Mouse (Mus musculus): ENCODE data around the gene Ctxn1. TPM values are rescaled to one million over a fixed set of nuclear protein-coding genes. Genes with fewer than 3 reads are reported as not detected.
A peak's percentile ranks its signal among the peaks of the same experiment; 100 is the strongest.

The Ctxn1 gene
- polyA plus RNA-seq, 1 experiment from 2014 or later = 65.9 TPM

- ATAC-seq (ENCODE audit: insufficient read depth, low FRiP score) = peak; percentile 28
Observed at GRCm38 (mm10) chr8:4239193-4239890, 19.7 kb downstream of the Ctxn1 start.

GRCm38 (mm10) chr8:4238434-4239192, 20.5 kb downstream of the Ctxn1 start, which contains the start of the genes Map2k7 and Gm49320:
Gene Map2k7 (plus strand): TSS chr8:4238740.
Gene Gm49320 (plus strand): TSS chr8:4238865.
- Histone ChIP-seq H3K4me1 (ENCODE audit: control insufficient read depth, insufficient read depth, low read length) (peaks cover 23% of the 10 kb centered on the region), H3K9ac (ENCODE audit: low read length) (peak within 1 kb of the TSS; percentile 86), H3K4me2 (ENCODE audit: low read depth, low read length) (peak within 1 kb of the TSS; percentile 94), H3K27ac (ENCODE audit: low read length) (peak within 1 kb of the TSS; percentile 98), H3K36me3 (ENCODE audit: control insufficient read depth, insufficient read depth, low read length) (peaks cover 7% of the 10 kb centered on the region; the same call in 1 of the 2 replicates), H3K9me3 (replicated peaks; ENCODE audit: control insufficient read depth, low read length) (no peaks in the 10 kb centered on the region), H3K27me3 (ENCODE audit: control insufficient read depth, insufficient read depth, low read length) (no peaks in the 10 kb centered on the region), H3K4me3 (replicated peaks; ENCODE audit: low read length) (peak within 1 kb of the TSS; percentile 95)
- under 1% methylated on average over 66 of the region's 71 CpGs for WGBS
- ATAC-seq (ENCODE audit: insufficient read depth, low FRiP score) = peak; percentile 96

More at GRCm38 (mm10) chr8:4239193-4239890, 19.7 kb downstream of the Ctxn1 start:
- Histone ChIP-seq H3K4me2 (ENCODE audit: low read depth, low read length) (peak overlapping the region; percentile 94), H3K4me1 (ENCODE audit: control insufficient read depth, insufficient read depth, low read length) (peaks cover 23% of the 10 kb centered on the region), H3K9ac (ENCODE audit: low read length) (peak overlapping the region; percentile 86), H3K4me3 (replicated peaks; ENCODE audit: low read length) (peak overlapping the region; percentile 95), H3K36me3 (ENCODE audit: control insufficient read depth, insufficient read depth, low read length) (peaks cover 14% of the 10 kb centered on the region; the same call in 1 of the 2 replicates), H3K27ac (ENCODE audit: low read length) (peak overlapping the region; percentile 95), H3K9me3 (replicated peaks; ENCODE audit: control insufficient read depth, low read length) (no peaks in the 10 kb centered on the region), H3K27me3 (ENCODE audit: control insufficient read depth, insufficient read depth, low read length) (no peaks in the 10 kb centered on the region)
- 10% methylated on average over 19 of the region's 19 CpGs for WGBS

GRCm38 (mm10) chr8:4237814-4238433, 21.1 kb downstream of the Ctxn1 start:
- peak overlapping the region; percentile 94 for H3K4me2 ChIP-seq (ENCODE audit: low read depth, low read length)
- H3K4me3 ChIP-seq (replicated peaks; ENCODE audit: low read length) = peak overlapping the region; percentile 95
- no peaks in the 10 kb centered on the region for H3K27me3 ChIP-seq (ENCODE audit: control insufficient read depth, insufficient read depth, low read length)
- no peaks in the 10 kb centered on the region for H3K9me3 ChIP-seq (replicated peaks; ENCODE audit: control insufficient read depth, low read length)
- 17% methylated on average over 15 of the region's 15 CpGs for WGBS
- H3K27ac ChIP-seq (ENCODE audit: low read length) = peak overlapping the region; percentile 98
- peaks cover 23% of the 10 kb centered on the region for H3K4me1 ChIP-seq (ENCODE audit: control insufficient read depth, insufficient read depth, low read length)
- peak overlapping the region; percentile 84 for H3K9ac ChIP-seq (ENCODE audit: low read length)
- ATAC-seq (ENCODE audit: insufficient read depth, low FRiP score) = no peak
- 0 out of 2 replicates have a peak, but pooled peaks cover 5% of the 10 kb centered on the region for H3K36me3 ChIP-seq (ENCODE audit: control insufficient read depth, insufficient read depth, low read length)

GRCm38 (mm10) chr8:4230612-4231351, 28.3 kb downstream of the Ctxn1 start:
- WGBS = 56% methylated on average over 10 of the region's 10 CpGs

GRCm38 (mm10) chr8:4229784-4230183, 29.3 kb downstream of the Ctxn1 start:
- ATAC-seq (ENCODE audit: insufficient read depth, low FRiP score) = no peak
- no peaks in the 10 kb centered on the region for H3K36me3 ChIP-seq (ENCODE audit: control insufficient read depth, insufficient read depth, low read length)
- WGBS = 69% methylated on average over 5 of the region's 5 CpGs

More at GRCm38 (mm10) chr8:4230612-4231351, 28.3 kb downstream of the Ctxn1 start:
- 0 out of 2 replicates have a peak overlapping the region, but pooled peaks have one; percentile 4 for H3K4me3 ChIP-seq (replicated peaks; ENCODE audit: low read length)
- no peaks in the 10 kb centered on the region for H3K9me3 ChIP-seq (replicated peaks; ENCODE audit: control insufficient read depth, low read length)
- 0 out of 2 replicates have a peak, but pooled peaks cover 4% of the 10 kb centered on the region for H3K4me1 ChIP-seq (ENCODE audit: control insufficient read depth, insufficient read depth, low read length)
- H3K9ac ChIP-seq (ENCODE audit: low read length) = peak overlapping the region; percentile 50
- peaks cover 6% of the 10 kb centered on the region; the same call in 1 of the 2 replicates for H3K27me3 ChIP-seq (ENCODE audit: control insufficient read depth, insufficient read depth, low read length)
- H3K36me3 ChIP-seq (ENCODE audit: control insufficient read depth, insufficient read depth, low read length) = no peaks in the 10 kb centered on the region
- peak overlapping the region; percentile 21; the same call in 1 of the 2 replicates for H3K4me2 ChIP-seq (ENCODE audit: low read depth, low read length)
- H3K27ac ChIP-seq (ENCODE audit: low read length) = peak overlapping the region; percentile 66
- ATAC-seq (ENCODE audit: insufficient read depth, low FRiP score) = peak; percentile 57; the same call in 1 of the 2 replicates

GRCm38 (mm10) chr8:4227919-4228318, 31.2 kb downstream of the Ctxn1 start:
- peaks cover 6% of the 10 kb centered on the region; the same call in 1 of the 2 replicates for H3K27me3 ChIP-seq (ENCODE audit: control insufficient read depth, insufficient read depth, low read length)
- no peak for ATAC-seq (ENCODE audit: insufficient read depth, low FRiP score)
- WGBS = 89% methylated on average over 4 of the region's 4 CpGs
- no peaks in the 10 kb centered on the region for H3K9me3 ChIP-seq (replicated peaks; ENCODE audit: control insufficient read depth, low read length)
- no peak overlapping the region for H3K9ac ChIP-seq (ENCODE audit: low read length)
- no peak overlapping the region for H3K4me2 ChIP-seq (ENCODE audit: low read depth, low read length)
- H3K36me3 ChIP-seq (ENCODE audit: control insufficient read depth, insufficient read depth, low read length) = no peaks in the 10 kb centered on the region
- no peak overlapping the region for H3K27ac ChIP-seq (ENCODE audit: low read length)
- 0 out of 2 replicates have a peak, but pooled peaks cover 4% of the 10 kb centered on the region for H3K4me1 ChIP-seq (ENCODE audit: control insufficient read depth, insufficient read depth, low read length)
- H3K4me3 ChIP-seq (replicated peaks; ENCODE audit: low read length) = no peak overlapping the region

More at GRCm38 (mm10) chr8:4229784-4230183, 29.3 kb downstream of the Ctxn1 start:
- Histone ChIP-seq H3K9me3 (replicated peaks; ENCODE audit: control insufficient read depth, low read length) (no peaks in the 10 kb centered on the region), H3K4me3 (replicated peaks; ENCODE audit: low read length) (no peak overlapping the region), H3K4me1 (ENCODE audit: control insufficient read depth, insufficient read depth, low read length) (0 out of 2 replicates have a peak, but pooled peaks cover 4% of the 10 kb centered on the region), H3K27me3 (ENCODE audit: control insufficient read depth, insufficient read depth, low read length) (peaks cover 6% of the 10 kb centered on the region; the same call in 1 of the 2 replicates), H3K9ac (ENCODE audit: low read length) (no peak overlapping the region), H3K4me2 (ENCODE audit: low read depth, low read length) (no peak overlapping the region), H3K27ac (ENCODE audit: low read length) (no peak overlapping the region)

- Histone ChIP-seq H3K27ac (ENCODE audit: low read length) (no peak within 1 kb of the TSS), H3K36me3 (ENCODE audit: control insufficient read depth, insufficient read depth, low read length) (no peaks in the 10 kb centered on the region), H3K4me1 (ENCODE audit: control insufficient read depth, insufficient read depth, low read length) (0 out of 2 replicates have a peak, but pooled peaks cover 4% of the 10 kb centered on the region), H3K4me3 (replicated peaks; ENCODE audit: low read length) (peak within 1 kb of the TSS; percentile 51), H3K4me2 (ENCODE audit: low read depth, low read length) (peak within 1 kb of the TSS; percentile 62), H3K9me3 (replicated peaks; ENCODE audit: control insufficient read depth, low read length) (no peaks in the 10 kb centered on the region), H3K27me3 (ENCODE audit: control insufficient read depth, insufficient read depth, low read length) (peaks cover 6% of the 10 kb centered on the region; the same call in 1 of the 2 replicates), H3K9ac (ENCODE audit: low read length) (peak within 1 kb of the TSS; percentile 75)
- WGBS = 6% methylated on average over 33 of the region's 33 CpGs
- peak; percentile 87 for ATAC-seq (ENCODE audit: insufficient read depth, low FRiP score)
Observed at GRCm38 (mm10) chr8:4226739-4227347, 32.2 kb downstream of the Ctxn1 start, which contains the start of gene Lrrc8e. Gene Lrrc8e (plus strand): TSS chr8:4226827.

All from stomach, embryonic 16.5 days (tissue).